Mouse (Mus musculus) hindbrain, embryonic 16.5 days (tissue): ENCODE data around the gene Capn11. TPM values are rescaled to one million over a fixed set of nuclear protein-coding genes. Genes with fewer than 3 reads are reported as not detected.
A peak's percentile ranks its signal among the peaks of the same experiment; 100 is the strongest.

Source experiments
- ATAC-seq: fragments of 200-750 bp; cut with Nextera tagmentation; 2 replicates; pipeline ENCODE4 v1.8.0; 2017; ENCODE audit warnings: moderate TSS enrichment, moderate library complexity
- H3K27ac ChIP-seq: fragments of 300-500 bp; sonication (generic); 2 replicates; pipeline ENCODE4 v1.5.1; 2014; ENCODE audit warnings: low read depth, mild to moderate bottlenecking, control low read depth, low read length, moderate library complexity
- H3K27me3 ChIP-seq: fragments of 300-500 bp; sonication (generic); replicated peaks from 2 replicates; pipeline ENCODE4 v1.6.1; 2014; ENCODE audit warnings: low read length; ENCODE audit not compliant: control insufficient read depth, insufficient read depth
- H3K36me3 ChIP-seq: fragments of 300-500 bp; sonication (generic); 2 replicates; pipeline ENCODE4 v1.6.1; 2014; ENCODE audit warnings: mild to moderate bottlenecking, low read length, moderate library complexity, mixed read lengths; ENCODE audit not compliant: control insufficient read depth, insufficient read depth
- H3K4me1 ChIP-seq: fragments of 300-500 bp; sonication (generic); 2 replicates; pipeline ENCODE4 v1.6.1; 2014; ENCODE audit warnings: low read depth, low read length; ENCODE audit not compliant: control insufficient read depth, insufficient read depth
- H3K4me2 ChIP-seq: fragments of 300-500 bp; sonication (generic); 2 replicates; pipeline ENCODE4 v1.6.1; 2014; ENCODE audit warnings: mild to moderate bottlenecking, low read length, control low read depth, moderate library complexity
- H3K4me3 ChIP-seq: fragments of 300-500 bp; sonication (generic); 2 replicates; pipeline ENCODE4 v1.5.1; 2014; ENCODE audit warnings: mild to moderate bottlenecking, low read length, control low read depth, moderate library complexity
- H3K9ac ChIP-seq: fragments of 300-500 bp; sonication (generic); 2 replicates; pipeline ENCODE4 v1.6.1; 2014; ENCODE audit warnings: low read depth, mild to moderate bottlenecking, control low read depth, low read length, moderate library complexity
- H3K9me3 ChIP-seq: fragments of 300-500 bp; sonication (generic); 2 replicates; pipeline ENCODE4 v1.6.1; 2014; ENCODE audit warnings: mild to moderate bottlenecking, low read length, moderate library complexity; ENCODE audit not compliant: control insufficient read depth
- WGBS: fragments of 180-500 bp; shearing (Covaris S2); extraction: QIAGEN DNeasy Blood & Tissue Kit; methylation state at CpG from one replicate; pipeline ENCODE4 v1.1.7; 2014; 5-methylcytosine and 5-hydroxymethylcytosine counted together
- polyA plus RNA-seq: library from polyadenylated mRNA; unstranded; fragments of >200 nt; fragmentation: Nextera tagmentation; extraction: Ambion mirVana; gene quantifications from 2 replicates; pipeline ENCODE4 v1.2.1, GENCODE M21; 2015

The Capn11 gene
- polyA plus RNA-seq, 1 experiment from 2014 or later, result 0.79 TPM

DNA sequence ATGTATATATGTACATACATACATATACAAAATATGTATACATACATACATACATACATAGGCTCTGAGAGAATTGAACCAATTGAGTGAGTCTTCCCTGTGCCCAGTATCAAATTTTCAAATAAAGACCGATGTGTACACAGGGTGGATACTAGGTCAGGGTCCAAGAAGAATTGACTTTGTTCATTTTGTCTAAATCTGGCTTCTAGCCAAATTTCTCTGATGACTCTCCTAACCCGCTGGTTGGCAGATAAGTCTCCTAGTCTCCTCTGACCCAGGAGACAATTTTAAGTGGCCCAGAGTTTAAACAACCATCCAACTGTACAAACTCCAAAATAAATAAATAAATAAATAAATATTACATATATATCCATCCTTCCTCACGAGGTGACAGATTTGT lies 60.2 kb downstream of the Capn11 start:
- H3K4me2 ChIP-seq, result peak overlapping the region; percentile 60
- H3K9ac ChIP-seq, result no peak overlapping the region; the same call in 1 of the 2 replicates
- no peak for ATAC-seq
- no peaks in the 10 kb centered on the region for H3K9me3 ChIP-seq
- H3K4me3 ChIP-seq, result no peak overlapping the region
- 36% methylated on average over 3 of the region's 3 CpGs for WGBS
- no peak overlapping the region for H3K27ac ChIP-seq
- H3K36me3 ChIP-seq, result no peaks in the 10 kb centered on the region
- H3K27me3 ChIP-seq, result peaks cover 12% of the 10 kb centered on the region
- H3K4me1 ChIP-seq, result peaks cover 30% of the 10 kb centered on the region

DNA sequence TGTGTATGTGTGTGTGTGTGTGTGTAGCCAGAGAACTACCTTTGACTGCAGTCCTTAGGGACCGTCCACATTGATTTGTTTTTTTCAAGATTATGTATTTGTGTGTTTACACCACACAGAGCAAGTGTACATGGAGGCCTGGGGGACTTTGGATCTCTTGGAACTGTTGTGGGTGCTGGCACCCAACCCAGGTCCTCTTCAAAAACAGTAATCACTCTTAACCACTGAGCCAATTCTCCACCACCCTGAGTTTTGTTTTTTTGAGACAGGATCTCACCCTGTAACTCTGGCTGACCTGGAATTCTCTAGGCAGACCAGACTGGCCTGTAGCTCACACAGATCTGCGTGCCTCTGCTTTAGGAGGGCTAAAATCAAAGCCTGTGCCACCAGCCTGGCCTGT lies 60.7 kb downstream of the Capn11 start:
- Histone ChIP-seq H3K27ac (no peak overlapping the region), H3K27me3 (peaks cover 14% of the 10 kb centered on the region), H3K36me3 (no peaks in the 10 kb centered on the region), H3K4me3 (no peak overlapping the region), H3K9ac (no peak overlapping the region), H3K4me1 (peaks cover 30% of the 10 kb centered on the region), H3K4me2 (no peak overlapping the region), H3K9me3 (no peaks in the 10 kb centered on the region)
- WGBS, result 89% methylated on average over 2 of the region's 2 CpGs
- ATAC-seq, result no peak

DNA sequence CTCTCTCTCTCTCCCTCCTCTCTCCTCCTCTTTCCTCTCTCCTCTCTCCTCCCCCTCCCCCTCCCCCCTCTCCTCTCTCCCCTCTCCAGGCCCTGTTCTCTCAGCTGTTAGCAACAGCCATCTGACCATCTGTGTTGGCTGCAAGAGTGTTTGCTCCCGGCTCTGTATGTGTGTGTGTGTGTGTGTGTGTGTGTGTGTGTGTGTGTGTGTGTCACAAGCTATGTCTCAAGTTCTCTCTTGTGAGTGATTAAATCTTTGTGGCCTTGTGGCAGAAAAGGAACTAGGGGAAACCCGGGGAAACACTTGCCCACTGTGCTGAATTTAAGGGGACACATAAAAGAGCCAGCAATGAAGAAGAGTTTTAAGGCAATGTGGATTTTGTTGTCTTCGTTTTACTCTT lies 61.3 kb downstream of the Capn11 start:
- Histone ChIP-seq H3K4me1 (peaks cover 30% of the 10 kb centered on the region), H3K36me3 (no peaks in the 10 kb centered on the region), H3K9me3 (no peaks in the 10 kb centered on the region), H3K4me2 (no peak overlapping the region), H3K27me3 (peaks cover 14% of the 10 kb centered on the region), H3K27ac (no peak overlapping the region), H3K4me3 (no peak overlapping the region), H3K9ac (no peak overlapping the region)
- ATAC-seq, result no peak
- 38% methylated on average over 3 of the region's 3 CpGs for WGBS

DNA sequence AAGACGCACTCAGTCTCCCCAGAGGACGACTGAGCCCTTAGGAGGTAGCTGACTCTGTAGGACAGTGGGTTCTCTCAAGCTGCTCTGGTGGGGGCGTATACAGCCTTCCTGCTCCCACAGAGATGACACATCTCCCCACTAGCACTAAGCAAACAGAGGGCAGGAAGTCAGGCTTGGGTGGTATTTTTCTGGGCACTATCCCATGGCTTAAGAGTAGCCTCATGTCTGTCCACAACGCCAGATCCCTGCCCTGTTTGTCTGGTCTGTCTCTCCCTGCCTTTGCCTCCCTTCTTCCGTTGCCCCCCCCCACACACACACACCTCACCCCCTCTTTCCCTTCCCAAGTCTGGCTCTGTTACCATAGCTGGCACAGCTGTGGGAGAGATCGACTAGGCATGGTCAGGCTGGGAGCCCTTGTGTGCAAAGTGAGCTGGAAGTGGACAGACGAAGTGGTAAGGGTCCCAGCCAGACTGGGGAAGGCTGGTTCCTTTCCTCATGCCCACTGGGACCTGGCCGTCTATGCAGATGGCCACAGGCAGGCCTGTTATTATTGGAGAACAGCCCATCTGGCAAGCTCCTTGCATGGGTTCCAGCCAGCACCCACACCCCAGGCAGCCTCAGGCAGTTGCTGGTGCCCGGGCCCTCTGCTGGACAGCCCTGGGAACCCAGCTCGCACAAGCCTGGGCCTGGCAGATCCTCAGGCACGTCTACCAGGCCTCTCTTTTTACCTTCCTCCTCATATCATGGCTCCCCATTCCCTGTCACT lies 62.3 kb downstream of the Capn11 start:
- Histone ChIP-seq H3K4me3 (no peak overlapping the region), H3K36me3 (no peaks in the 10 kb centered on the region), H3K9ac (no peak overlapping the region), H3K27ac (peak overlapping the region; percentile 65), H3K9me3 (no peaks in the 10 kb centered on the region), H3K27me3 (peaks cover 14% of the 10 kb centered on the region), H3K4me1 (peaks cover 39% of the 10 kb centered on the region), H3K4me2 (no peak overlapping the region)
- WGBS, result 17% methylated on average over 11 of the region's 11 CpGs
- ATAC-seq, result peak; percentile 51

DNA sequence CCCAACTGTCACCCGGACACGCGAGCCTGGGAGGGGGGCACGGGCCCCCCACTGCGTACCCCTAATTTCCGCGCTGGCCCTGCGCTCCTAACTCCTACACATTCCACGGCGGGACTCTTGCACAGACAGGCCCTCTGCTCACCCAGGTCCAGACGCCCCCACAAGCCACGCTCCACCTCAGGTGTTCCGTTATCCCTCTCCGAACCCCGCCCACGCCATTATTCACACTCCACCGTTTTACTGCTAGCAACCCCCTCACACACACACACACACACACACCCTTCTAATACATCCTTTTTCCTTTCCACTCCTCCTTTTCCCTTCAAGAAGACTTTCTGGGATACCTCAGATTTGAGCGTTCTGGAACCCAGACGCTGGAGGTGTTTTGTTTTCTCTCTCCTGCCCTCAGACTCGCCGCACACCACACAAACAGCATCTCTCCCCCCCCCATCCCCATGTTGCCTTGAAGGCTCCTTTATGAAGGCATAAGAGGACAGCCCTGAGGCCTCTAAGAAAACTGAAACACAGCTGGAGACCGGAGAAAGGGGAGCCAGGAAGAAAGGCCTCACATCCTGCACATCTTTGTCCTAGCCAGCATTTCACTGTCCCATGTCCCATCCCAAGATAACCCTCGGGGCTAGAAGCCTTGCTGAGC lies 63.3 kb downstream of the Capn11 start:
- H3K4me1 ChIP-seq, result peaks cover 41% of the 10 kb centered on the region
- peaks cover 6% of the 10 kb centered on the region for H3K27me3 ChIP-seq
- H3K9ac ChIP-seq, result peak overlapping the region; percentile 69
- peak overlapping the region; percentile 65 for H3K27ac ChIP-seq
- ATAC-seq, result peak; percentile 28
- 5% methylated on average over 23 of the region's 23 CpGs for WGBS
- no peaks in the 10 kb centered on the region for H3K36me3 ChIP-seq
- no peaks in the 10 kb centered on the region for H3K9me3 ChIP-seq
- peak overlapping the region; percentile 56 for H3K4me3 ChIP-seq
- H3K4me2 ChIP-seq, result peak overlapping the region; percentile 81

DNA sequence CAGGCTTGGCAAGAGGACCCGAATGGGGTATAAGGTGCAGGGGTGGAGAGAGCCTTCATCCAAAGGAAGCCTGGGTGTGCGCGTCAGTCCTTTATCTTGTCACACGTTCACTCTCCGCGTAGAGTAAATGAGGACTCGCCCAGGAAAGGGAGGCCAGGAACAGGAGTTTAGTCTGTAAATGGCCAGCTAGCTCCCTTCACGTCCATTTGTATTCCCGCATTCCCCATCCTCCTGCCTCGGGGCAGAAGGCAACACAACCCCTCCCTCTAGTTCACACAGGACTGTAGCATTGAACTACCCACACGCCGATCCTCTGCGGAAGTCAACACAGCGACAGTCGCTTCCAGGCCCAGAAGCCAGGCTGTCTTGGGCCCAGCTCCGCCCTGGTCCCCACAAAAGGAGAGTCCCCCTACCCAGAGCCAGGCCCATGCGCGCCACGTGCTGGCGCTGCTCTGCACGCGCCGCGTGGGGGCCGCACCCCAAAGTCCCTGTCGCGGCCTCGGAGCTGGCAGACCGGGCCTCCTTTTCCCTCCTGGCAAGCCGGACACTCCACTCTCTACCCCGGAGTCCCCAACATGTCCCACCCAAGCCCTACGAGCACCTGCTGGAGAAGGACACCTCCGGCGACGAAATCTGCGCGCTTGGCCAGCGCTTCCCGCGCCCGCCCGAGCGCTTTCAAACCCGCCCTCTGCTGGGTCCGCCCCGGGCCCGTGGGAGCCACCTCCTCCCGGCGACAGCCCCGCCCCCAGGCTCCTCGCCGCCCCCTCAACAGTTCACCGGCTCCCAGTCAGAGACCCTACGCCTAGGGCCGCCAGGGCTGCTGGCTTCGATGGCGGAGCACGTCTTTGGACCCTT lies 64.0 kb downstream of the Capn11 start:
- ATAC-seq, result peak; percentile 78
- H3K4me2 ChIP-seq, result peak overlapping the region; percentile 81
- 2% methylated on average over 56 of the region's 58 CpGs for WGBS
- H3K9me3 ChIP-seq, result no peaks in the 10 kb centered on the region
- H3K27me3 ChIP-seq, result peaks cover 2% of the 10 kb centered on the region; the same call in 1 of the 2 replicates
- peak overlapping the region; percentile 59; the same call in 1 of the 2 replicates for H3K27ac ChIP-seq
- H3K9ac ChIP-seq, result peak overlapping the region; percentile 69
- H3K4me3 ChIP-seq, result peak overlapping the region; percentile 56
- peaks cover 41% of the 10 kb centered on the region for H3K4me1 ChIP-seq
- H3K36me3 ChIP-seq, result no peaks in the 10 kb centered on the region

DNA sequence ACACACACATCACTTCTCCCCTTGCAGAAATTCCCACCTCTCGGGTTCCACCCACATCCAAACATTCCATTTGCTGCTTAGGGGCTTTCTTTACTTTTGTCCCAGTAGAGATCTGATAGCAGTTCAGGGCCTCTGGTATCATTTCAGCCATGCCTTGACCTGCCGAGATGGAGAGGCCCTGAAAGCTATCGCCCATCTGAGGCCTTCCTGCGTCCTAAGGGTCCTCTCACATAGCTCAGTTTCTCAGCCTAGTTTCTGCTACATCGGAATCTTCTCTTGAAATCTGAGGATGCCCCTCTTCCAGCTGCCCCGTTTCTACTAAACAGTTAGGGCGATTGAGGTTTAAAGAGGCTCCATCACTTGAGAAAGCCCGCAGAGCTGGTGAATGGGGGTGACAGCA lies 64.9 kb downstream of the Capn11 start:
- peaks cover 37% of the 10 kb centered on the region for H3K4me1 ChIP-seq
- no peaks in the 10 kb centered on the region for H3K36me3 ChIP-seq
- H3K27ac ChIP-seq, result no peak overlapping the region; the same call in 1 of the 2 replicates
- ATAC-seq, result no peak
- WGBS, result 44% methylated on average over 8 of the region's 8 CpGs
- H3K4me3 ChIP-seq, result peak overlapping the region; percentile 56
- peak overlapping the region; percentile 81 for H3K4me2 ChIP-seq
- peaks cover 2% of the 10 kb centered on the region; the same call in 1 of the 2 replicates for H3K27me3 ChIP-seq
- peak overlapping the region; percentile 69; the same call in 1 of the 2 replicates for H3K9ac ChIP-seq
- H3K9me3 ChIP-seq, result no peaks in the 10 kb centered on the region

DNA sequence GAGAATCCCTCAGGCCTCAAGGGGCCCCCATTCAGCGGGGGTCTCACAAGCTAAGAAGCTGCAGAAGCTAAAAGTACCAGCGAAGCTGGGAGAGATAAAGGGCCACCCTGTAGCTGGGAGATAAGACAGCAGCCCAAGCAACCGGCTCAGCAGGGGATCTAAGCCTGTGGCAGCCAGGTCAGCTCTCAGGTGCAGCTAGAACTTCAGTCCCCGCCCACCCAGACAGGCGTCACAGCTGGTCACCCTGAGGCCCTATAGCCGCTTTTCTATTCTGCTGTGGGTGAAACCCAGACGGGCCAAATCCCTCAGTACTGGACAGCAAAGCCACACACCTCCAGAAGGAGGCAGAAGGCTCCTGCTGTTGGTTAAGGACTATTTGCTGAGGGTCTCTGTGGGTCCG lies 65.6 kb downstream of the Capn11 start:
- Histone ChIP-seq H3K27ac (no peak overlapping the region), H3K9ac (no peak overlapping the region), H3K4me2 (peak overlapping the region; percentile 81), H3K4me3 (no peak overlapping the region), H3K4me1 (peaks cover 35% of the 10 kb centered on the region), H3K27me3 (peaks cover 2% of the 10 kb centered on the region; the same call in 1 of the 2 replicates), H3K36me3 (no peaks in the 10 kb centered on the region), H3K9me3 (no peaks in the 10 kb centered on the region)
- ATAC-seq, result no peak
- WGBS, result 29% methylated on average over 8 of the region's 8 CpGs
